Mouse (Mus musculus) induced T-regulatory cell, adult 2 months (primary cell): Measurements from ENCODE around the gene Adamts18.
"Not testable (repeated sequence)": the region's sequence is repeated elsewhere in the genome, so short reads cannot be mapped to it uniquely, and the experiment has no call there.

Source experiments
- DNase-seq: peaks from one replicate; pipeline ENCODE4 v3.0.0-alpha.2; 2012; ENCODE audit warnings: low read depth

Adamts18 gene

GRCm38 (mm10) chr8:113838211-113838610 lies 10.3 kb downstream of the Adamts18 start:
- DNase-seq = no peak

- DNase-seq = no peak
Observed at GRCm38 (mm10) chr8:113837570-113837915, 11.0 kb downstream of the Adamts18 start.

- DNase-seq = no peak
Observed at GRCm38 (mm10) chr8:113836892-113837569, 11.5 kb downstream of the Adamts18 start.

DNA sequence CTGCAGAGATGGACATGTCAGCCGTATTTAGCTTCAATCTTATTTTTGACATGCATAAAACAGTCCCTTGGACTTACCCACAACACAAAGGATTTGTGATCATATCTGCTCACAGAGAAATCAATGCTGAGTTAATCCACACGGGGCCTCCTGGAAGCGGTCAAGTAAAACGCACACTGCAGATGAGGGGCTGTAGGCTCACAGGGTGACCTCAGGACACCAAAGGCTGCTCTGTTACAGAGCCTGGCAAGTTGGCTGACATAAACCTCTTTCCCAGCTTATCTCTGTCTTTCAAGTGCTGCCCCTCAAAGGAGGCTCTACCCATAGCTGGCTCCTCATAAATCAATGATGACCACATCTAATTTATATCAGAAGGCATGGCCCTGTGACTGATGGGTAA lies 14.9 kb downstream of the Adamts18 start:
- DNase-seq = no peak

DNA sequence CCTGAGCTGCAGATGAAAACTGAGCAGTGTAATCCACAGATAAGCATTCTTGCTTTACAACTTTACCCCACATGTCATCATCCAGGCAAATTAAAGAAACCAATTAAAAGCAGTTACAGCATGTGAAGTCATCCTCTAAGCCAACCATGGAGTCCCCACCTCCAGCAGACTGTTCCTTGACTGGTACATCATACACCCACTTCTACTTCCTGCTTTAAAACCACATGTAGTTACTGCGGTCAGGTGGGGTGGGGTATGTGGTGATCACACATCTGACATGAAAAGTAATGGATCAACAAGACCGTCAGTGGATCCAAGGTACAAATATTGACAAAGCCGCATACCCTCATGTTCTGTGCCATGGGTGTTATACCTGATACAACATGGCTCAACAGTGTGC lies 21.3 kb downstream of the Adamts18 start:
- peak; percentile 1 for DNase-seq

DNA sequence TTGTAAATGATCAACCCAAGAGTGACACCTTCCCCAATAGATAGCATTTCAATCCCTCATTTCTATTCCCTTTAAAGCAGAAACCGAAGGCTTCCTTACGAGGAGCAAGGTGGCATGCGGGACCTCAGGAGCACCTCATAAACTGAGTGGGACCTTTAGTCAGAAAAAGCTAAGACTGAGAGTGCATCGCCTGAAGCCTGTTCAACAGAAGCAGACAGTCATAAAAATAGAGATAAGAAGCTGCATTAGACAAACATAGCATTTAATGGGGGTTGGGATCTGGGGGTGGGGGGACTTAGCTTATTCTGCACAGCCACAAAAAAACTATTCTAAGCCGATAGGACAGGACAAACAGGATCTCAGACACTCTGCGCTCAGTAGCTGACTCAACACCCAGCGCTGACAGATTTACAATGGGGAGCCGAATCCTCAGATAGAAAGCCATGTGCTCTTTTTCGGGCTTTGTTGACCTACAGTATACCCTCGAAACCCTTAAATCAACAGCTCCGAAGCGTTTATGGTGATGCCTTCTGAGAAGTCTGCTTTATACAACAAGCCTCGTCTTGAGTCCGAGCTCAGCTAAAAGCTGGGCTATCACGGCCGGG lies 27.5 kb downstream of the Adamts18 start:
- DNase-seq = no peak

DNA sequence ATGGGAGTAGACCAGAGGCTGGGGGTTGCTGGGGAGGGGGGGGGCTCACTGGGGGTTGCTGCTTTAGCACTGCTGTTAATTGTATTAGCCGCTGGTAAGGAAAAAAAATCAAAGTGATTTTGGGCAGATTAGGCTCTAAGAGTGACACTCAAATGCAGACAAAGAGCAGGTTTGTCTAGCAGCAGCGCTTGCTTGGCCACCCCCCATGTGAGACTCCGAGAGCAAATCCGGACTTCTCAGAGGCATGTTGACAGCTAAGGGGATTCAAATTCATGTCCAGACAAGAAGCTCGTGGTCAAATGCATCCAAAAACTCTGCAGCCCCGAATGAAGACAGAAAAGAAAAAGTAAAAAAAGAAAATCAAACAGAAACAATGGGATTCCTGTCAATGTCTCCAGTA lies 34.6 kb downstream of the Adamts18 start:
- DNase-seq = no peak

GRCm38 (mm10) chr8:113811521-113811920 lies 37.0 kb downstream of the Adamts18 start:
- DNase-seq = no peak

DNA sequence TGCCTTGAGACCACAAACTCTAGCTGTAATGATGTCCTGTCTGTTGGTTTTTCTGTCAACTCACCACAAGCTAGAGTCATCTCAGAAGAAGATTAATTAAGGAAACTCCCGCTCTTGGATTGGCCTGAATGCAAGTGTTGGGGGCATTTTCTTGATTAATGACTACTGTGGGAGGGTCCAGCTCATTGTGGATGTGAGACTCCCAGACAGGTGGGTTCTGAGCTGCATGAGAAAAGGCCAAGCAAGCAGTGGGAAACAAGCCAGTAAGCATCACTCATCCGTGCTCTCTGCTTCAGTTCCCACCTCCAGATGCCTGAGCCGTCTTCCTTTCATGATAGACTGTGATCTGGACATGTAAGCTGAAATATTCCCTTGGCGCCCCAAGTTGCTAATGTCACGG lies 38.6 kb downstream of the Adamts18 start:
- DNase-seq = no peak

DNA sequence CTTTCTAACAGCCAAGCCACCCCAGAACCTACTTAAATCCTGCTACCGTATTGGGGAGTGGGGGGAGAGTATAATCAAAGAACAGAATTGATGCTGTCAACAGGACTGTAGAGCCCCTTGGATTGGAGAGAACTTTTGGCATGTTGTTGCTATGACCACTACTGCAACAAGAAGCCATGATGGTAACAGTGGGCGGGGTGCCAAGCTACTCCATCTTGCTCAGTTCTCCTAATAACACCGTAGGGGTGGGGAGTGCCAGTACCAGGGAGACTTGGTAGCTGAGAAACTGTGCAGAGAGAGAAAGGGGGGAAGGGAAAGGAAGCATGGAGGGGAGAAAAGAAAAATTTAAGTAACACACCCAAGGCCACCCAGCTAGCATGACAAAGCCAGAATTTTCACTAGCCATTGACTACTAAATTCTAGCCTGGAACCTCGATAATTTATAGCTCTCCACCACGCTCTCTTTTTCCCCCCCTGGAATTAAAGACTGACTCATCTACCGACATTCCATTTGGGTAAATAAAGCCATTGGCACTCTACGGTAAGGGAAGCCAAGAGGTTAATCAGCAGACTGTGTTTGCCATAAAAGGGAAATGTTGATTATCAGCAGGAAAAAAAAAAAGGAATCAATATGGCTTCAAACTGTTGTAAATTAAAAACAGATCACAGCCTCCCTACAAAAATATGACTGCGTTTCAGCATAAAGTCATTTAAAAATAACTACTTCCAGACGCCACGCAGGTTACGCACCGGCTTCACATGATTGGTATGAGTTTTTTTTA lies 44.5 kb downstream of the Adamts18 start:
- no peak for DNase-seq

GRCm38 (mm10) chr8:113801551-113801950 lies 47.0 kb downstream of the Adamts18 start:
- DNase-seq = no peak

DNA sequence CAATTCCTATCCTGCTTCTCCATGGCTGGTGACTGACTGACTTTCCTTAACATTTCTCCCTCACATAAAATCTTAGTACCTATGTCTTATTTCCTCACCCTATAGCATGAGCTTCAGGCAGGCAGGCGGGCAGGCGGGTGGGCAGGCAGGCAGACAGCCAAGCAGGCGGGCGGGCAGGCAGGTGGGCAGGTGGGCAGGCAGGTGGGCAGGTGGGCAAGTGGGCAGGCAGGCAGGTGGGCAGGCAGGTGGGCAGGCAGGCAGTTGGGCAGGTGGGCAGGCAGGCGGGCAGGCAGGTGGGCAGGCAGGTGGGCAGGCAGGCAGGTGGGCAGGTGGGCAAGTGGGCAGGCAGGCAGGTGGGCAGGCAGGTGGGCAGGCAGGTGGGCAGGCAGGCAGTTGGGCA lies 48.0 kb downstream of the Adamts18 start:
- DNase-seq = not testable (repeated sequence)

DNA sequence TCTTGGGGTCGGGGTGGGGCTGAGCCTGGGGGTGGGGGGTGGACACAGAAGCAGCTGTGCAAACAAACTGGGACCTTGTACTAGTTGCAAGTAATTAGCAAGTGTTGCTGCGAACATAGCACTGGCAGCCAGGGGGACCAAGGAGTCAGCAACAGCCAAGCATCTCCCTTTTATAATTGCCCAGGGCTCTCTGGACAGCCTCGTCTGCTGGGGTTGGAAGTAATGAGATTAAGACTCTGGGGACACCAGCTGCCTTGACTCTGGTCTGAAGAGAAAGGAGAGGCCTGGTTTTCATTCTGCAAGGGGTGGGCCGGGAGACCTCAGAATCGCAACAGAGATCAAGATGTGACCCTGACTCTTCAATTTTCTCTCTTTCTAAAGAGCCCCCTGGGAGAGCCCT lies 49.0 kb downstream of the Adamts18 start:
- DNase-seq = no peak

GRCm38 (mm10) chr8:113791856-113792255 lies 56.7 kb downstream of the Adamts18 start:
- no peak for DNase-seq

DNA sequence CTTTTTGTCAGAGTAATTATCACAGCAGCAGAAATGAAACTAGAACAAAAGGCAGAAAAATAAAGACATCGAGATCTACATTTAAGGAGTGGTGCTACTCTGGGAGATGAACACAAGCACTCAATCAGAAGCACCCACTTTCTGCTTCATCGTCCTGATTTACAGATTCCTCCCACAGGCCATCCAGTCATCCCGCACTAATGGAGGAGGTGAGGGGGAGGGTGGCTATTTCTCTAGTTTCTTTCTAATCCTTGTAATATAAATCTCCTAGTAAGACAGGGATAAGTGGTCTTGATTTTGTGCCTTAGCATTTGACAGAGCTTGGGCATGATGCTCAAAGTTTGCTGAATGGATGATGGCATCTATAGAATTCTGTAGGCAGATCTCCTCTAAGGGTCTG lies 57.5 kb downstream of the Adamts18 start:
- DNase-seq = no peak

GRCm38 (mm10) chr8:113783711-113784110 lies 64.8 kb downstream of the Adamts18 start:
- DNase-seq = peak; percentile 1

DNA sequence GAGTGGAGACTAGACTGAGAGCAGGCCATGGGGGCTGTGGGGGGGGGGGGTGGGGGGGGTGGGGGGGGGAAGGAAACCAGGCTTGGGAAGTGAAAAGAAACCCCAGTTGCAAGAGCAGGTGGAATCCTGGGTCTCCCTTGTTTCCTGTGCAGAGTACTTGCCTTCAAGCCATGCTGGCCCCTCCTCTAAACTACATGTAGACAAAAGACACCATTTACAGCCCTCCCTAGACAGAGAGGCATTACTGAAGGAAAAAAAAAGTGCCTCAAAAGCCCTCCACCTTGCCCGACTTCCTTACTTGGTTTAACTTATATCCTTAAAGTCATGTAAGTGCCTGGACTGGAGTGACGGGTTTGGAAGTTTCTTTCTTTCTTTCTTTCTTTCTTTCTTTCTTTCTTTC lies 67.0 kb downstream of the Adamts18 start:
- DNase-seq = no peak

GRCm38 (mm10) chr8:113775361-113775760 lies 73.2 kb downstream of the Adamts18 start:
- DNase-seq = no peak

GRCm38 (mm10) chr8:113768861-113769410 lies 79.6 kb downstream of the Adamts18 start:
- DNase-seq = no peak

DNA sequence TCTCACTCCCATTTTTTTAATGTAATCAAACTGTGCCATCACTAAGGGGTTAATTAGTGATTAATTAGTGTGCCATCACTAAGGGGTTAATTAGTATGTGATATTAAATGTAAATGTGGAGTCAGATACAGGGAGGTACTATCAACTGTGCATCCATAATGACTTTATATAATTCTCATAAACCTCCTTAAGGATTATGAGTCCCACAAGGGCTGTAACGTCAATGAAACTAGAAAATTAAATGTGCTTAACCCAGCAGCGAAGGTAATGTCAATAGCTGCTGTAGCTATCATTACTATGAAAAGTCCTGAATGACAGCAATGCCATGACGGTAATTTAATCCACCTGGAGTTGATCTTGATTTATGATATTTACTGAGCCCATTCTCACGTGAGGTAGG lies 83.4 kb downstream of the Adamts18 start:
- no peak for DNase-seq

DNA sequence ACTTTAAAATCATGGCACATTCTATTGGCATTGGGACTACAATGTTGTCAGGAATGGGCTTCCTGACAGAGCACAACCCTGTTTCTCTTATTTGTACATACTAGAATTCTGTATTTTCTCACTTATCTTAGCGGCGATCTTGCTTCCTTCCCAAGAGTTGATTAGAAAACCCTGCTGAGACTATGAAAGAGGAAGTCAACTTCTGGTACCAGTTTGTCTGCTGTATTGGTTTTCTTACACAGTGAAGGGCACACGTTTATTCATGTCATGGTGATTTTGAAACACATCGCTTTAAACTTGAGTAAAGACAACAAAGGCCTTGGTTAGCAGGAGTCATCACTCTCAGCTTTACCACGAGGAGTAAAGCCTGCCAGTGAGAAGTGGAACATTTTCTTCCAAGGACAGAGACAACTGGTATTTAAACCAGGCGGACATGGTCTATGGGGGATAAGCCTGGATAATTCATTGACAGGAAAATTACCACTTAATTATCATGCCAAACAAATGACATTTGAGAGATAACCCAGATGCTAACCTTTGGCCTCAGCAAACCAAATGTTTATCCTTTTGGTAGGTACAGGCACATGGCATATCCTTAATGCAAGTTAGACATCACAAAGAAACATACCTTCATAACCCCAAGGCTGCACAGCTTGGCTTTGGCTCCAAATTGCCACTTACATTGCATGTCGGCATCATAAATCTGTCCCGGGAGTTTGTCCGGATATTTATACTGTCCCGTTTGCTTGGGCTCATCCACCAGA lies 84.8 kb downstream of the Adamts18 start:
- no peak for DNase-seq

DNA sequence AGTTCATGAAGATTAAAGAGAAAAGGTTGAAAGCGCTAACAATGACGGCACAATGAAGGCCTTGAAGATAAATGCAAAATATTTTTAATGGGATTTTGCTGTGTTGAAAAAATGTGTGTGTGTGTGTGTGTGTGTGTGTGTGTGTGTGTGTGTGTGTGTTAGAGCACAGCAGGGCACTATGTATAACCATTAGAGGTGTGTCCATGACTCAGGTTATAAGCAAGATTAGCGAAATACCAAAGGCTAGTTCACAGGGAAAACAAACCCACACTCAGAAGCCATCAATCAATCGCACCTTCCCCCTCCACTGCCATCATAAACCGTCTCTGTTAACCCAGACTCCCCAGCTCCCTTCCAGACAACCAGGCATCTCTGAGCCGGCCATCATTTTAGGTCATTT lies 86.4 kb downstream of the Adamts18 start:
- no peak for DNase-seq
